Mouse (Mus musculus): ENCODE data around the gene Ghr.

GRCm38 (mm10) chr15:3483451-3483850 lies 99.8 kb downstream of the Ghr start:
- TF ChIP-seq CTCF (IDR thresholded peaks at IDR 0.05; ENCODE audit: borderline replicate concordance, extremely low read depth, insufficient read depth, insufficient read length), result no peak
- TF ChIP-seq POLR2A (IDR thresholded peaks at IDR 0.05; ENCODE audit: borderline replicate concordance, extremely low read depth, insufficient read depth, insufficient read length, poor library complexity, severe bottlenecking), result no peak

Data from brain, embryonic 14.5 days (tissue).